Mouse (Mus musculus): ENCODE results near the gene Erh. TPM values are rescaled to one million over a fixed set of nuclear protein-coding genes. Genes with fewer than 3 reads are reported as not detected.
A peak's percentile ranks its signal among the peaks of the same experiment; 100 is the strongest.

Erh gene
- 216 and 218 TPM in 2 replicates for polyA plus RNA-seq (2015; fragmentation: Nextera tagmentation; extraction: Ambion mirVana)

DNA sequence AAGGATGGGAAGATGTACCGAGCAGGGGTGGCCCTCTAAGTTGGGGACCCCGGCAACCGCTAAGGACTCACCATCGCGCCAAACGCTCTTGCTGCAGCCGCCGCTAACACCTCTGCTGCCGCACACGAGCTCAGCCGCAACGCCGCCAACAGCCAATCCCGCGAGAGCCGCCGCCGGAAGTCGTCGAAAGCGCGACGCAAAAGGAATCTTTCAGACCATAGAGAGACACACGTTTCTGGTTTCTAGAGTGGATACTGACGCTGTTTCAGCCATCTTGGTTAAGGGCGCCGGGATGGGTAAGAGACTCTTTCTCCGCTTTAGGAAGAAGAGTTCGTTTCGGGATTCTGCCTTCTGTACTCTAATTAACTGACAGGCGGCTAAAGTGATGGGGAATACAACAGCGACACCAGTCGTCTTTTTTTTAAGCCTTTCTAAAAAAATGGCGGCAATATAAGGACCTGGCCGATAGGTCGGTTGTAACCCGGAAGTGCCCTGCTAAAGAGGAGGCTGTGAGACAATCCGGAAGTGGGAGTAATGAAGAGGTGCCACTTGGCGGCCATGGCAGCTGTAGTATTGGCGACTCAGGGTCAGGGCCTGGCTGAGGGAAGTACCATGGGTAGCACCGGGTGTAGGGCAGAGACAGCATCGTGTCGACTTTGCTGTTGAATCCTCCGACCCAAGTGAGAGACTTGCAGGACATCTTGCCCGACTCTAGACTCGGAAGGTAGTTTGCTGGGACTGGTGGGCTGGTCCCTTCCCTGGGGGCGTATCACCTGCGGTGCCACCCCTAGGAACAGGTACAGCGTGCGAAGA lies at the start of gene Erh, which contains the start of gene Slc39a9:
TSS of gene Erh (minus strand) at position 649 of the 813 bp plus-strand sequence.
TSS of gene Slc39a9 (plus strand) at position 191 of the 813 bp plus-strand sequence.
- ATAC-seq (ENCODE audit: insufficient read depth, low FRiP score), result peak; percentile 97
- peak within 1 kb of the TSS; percentile 99 for H3K4me3 ChIP-seq (replicated peaks; ENCODE audit: low read length)
- no peaks in the 10 kb centered on the region for H3K9me3 ChIP-seq (replicated peaks; ENCODE audit: control insufficient read depth, low read length)
- H3K36me3 ChIP-seq (ENCODE audit: control insufficient read depth, insufficient read depth, low read length), result peaks cover 6% of the 10 kb centered on the region; the same call in 1 of the 2 replicates
- H3K4me1 ChIP-seq (ENCODE audit: control insufficient read depth, insufficient read depth, low read length), result peaks cover 24% of the 10 kb centered on the region
- peak within 1 kb of the TSS; percentile 96 for H3K9ac ChIP-seq (ENCODE audit: low read length)
- H3K27me3 ChIP-seq (ENCODE audit: control insufficient read depth, insufficient read depth, low read length), result no peaks in the 10 kb centered on the region
- peak within 1 kb of the TSS; percentile 88 for H3K27ac ChIP-seq (ENCODE audit: low read length)
- under 1% methylated on average over 50 of the region's 50 CpGs for WGBS
- peak within 1 kb of the TSS; percentile 76 for H3K4me2 ChIP-seq (ENCODE audit: low read depth, low read length)

DNA sequence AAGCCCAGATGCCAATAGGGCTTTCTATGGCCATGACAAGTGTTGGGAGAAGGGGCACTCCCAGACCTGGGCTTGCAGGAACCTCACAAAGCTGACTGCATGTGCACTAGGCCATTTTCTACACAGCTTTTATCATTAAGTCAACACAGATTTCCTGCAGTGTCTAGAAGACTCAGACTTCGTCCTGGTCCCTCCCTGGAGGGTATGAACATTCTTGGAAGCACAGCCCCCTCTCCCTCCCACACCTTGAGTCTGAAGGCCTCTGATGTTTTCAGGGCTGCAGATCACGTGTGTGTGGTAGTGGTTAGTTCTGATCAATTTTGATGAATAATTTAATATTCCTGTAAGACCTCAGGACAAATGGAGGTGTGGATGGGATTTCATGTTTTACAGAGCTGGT lies 49.6 kb upstream of the Erh start:
- Histone ChIP-seq H3K9me3 (replicated peaks; ENCODE audit: control insufficient read depth, low read length) (no peaks in the 10 kb centered on the region), H3K9ac (ENCODE audit: low read length) (no peak overlapping the region), H3K4me3 (replicated peaks; ENCODE audit: low read length) (no peak overlapping the region), H3K27me3 (ENCODE audit: control insufficient read depth, insufficient read depth, low read length) (peaks cover 28% of the 10 kb centered on the region), H3K27ac (ENCODE audit: low read length) (0 out of 2 replicates have a peak overlapping the region, but pooled peaks have one; percentile 16), H3K4me1 (ENCODE audit: control insufficient read depth, insufficient read depth, low read length) (peaks cover 18% of the 10 kb centered on the region; the same call in 1 of the 2 replicates), H3K36me3 (ENCODE audit: control insufficient read depth, insufficient read depth, low read length) (no peaks in the 10 kb centered on the region), H3K4me2 (ENCODE audit: low read depth, low read length) (0 out of 2 replicates have a peak overlapping the region, but pooled peaks have one; percentile 72)
- 38% methylated on average over 2 of the region's 2 CpGs for WGBS
- ATAC-seq (ENCODE audit: insufficient read depth, low FRiP score), result peak; percentile 10; the same call in 1 of the 2 replicates

DNA sequence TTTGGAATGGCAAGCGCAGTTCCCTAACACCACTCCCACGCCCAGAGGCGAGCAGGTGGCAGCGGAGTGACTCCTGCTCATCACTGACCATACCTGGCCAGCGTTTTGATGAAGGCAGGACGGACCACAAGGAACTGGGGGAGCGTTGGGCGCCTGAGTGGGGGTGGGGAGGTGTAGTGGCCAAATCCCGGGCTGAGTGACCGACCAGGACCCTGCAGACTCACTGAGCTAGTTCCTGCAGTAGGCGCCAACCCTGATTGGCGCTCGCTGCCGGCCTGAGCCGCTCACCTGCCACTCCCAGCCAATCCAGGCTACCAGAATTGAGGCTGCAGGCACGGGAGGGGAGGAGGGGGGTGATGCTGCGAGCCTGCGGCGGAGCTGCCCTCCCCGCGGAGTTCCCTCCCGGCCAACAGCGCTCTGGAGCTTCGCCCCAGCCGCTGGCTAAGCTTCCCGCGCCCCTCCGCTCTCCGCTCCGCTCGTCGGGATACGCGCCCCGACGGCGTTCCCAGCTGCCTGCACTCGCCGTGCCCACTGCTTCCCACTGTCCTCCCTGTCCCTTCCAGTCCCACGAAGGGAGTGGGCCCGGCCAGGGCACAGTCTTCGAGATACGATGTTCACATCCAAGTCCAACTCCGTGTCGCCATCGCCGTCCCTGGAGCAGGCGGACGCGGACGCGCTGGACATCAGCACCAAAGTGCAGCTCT lies 48.3 kb upstream of the Erh start, which contains the start of gene Plekhd1:
TSS of gene Plekhd1 (plus strand) at position 323 of the 704 bp plus-strand sequence.
- 0 out of 2 replicates have a peak within 1 kb of the TSS, but pooled peaks have one; percentile 16 for H3K27ac ChIP-seq (ENCODE audit: low read length)
- H3K27me3 ChIP-seq (ENCODE audit: control insufficient read depth, insufficient read depth, low read length), result peaks cover 28% of the 10 kb centered on the region
- whole genome bisulfite sequencing, result under 1% methylated on average over 46 of the region's 52 CpGs
- peak within 1 kb of the TSS; percentile 52 for H3K4me3 ChIP-seq (replicated peaks; ENCODE audit: low read length)
- H3K9ac ChIP-seq (ENCODE audit: low read length), result peak within 1 kb of the TSS; percentile 70
- no peaks in the 10 kb centered on the region for H3K36me3 ChIP-seq (ENCODE audit: control insufficient read depth, insufficient read depth, low read length)
- peaks cover 18% of the 10 kb centered on the region; the same call in 1 of the 2 replicates for H3K4me1 ChIP-seq (ENCODE audit: control insufficient read depth, insufficient read depth, low read length)
- peak within 1 kb of the TSS; percentile 72 for H3K4me2 ChIP-seq (ENCODE audit: low read depth, low read length)
- ATAC-seq (ENCODE audit: insufficient read depth, low FRiP score), result peak; percentile 86
- H3K9me3 ChIP-seq (replicated peaks; ENCODE audit: control insufficient read depth, low read length), result no peaks in the 10 kb centered on the region

DNA sequence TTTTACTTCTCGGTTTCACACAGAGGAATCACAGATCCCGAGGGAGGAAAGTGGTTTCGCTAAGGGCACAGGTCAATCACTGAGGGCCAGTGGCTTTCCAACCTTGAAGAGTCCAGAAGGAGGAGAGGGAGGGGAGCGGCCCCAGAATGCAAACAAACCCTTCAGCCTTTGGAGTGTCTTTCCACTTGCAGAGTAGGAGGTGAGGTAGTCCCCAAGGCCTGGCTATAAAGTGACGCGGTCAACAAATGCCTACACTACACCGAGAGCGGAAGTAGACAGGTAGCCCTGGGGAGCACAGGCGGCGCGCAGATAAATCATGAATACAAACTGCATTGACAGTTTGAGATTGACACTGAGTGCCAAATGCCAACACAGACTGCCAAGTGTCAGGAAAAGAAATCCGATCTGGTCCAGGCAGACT lies 47.5 kb upstream of the Erh start:
- Histone ChIP-seq H3K4me3 (replicated peaks; ENCODE audit: low read length) (peak overlapping the region; percentile 52), H3K27ac (ENCODE audit: low read length) (no peak overlapping the region), H3K4me2 (ENCODE audit: low read depth, low read length) (peak overlapping the region; percentile 72), H3K27me3 (ENCODE audit: control insufficient read depth, insufficient read depth, low read length) (peaks cover 28% of the 10 kb centered on the region), H3K36me3 (ENCODE audit: control insufficient read depth, insufficient read depth, low read length) (no peaks in the 10 kb centered on the region), H3K9ac (ENCODE audit: low read length) (peak overlapping the region; percentile 70), H3K9me3 (replicated peaks; ENCODE audit: control insufficient read depth, low read length) (no peaks in the 10 kb centered on the region), H3K4me1 (ENCODE audit: control insufficient read depth, insufficient read depth, low read length) (peaks cover 21% of the 10 kb centered on the region; the same call in 1 of the 2 replicates)
- WGBS, result 20% methylated on average over 12 of the region's 12 CpGs
- ATAC-seq (ENCODE audit: insufficient read depth, low FRiP score), result no peak

DNA sequence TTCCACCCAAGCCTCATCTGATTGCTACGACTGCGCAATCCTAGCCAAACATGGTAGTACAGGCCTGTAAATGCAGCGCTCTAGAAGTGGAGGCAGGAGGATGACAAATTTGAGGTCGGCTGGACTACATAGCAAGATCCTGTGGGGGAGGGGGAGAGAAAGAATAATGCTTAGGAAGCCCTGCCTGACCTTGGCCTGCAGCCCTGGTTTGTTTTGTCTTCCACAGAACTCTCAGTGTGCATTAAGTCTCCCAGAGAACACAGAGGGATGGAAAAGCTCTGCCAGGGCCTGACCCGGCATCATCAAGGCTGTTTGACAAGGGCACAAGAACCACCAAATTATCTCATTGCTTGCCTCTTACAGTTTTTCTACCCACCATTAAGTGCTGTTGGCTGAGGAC lies 45.6 kb upstream of the Erh start:
- H3K27me3 ChIP-seq (ENCODE audit: control insufficient read depth, insufficient read depth, low read length), result peaks cover 28% of the 10 kb centered on the region
- H3K9ac ChIP-seq (ENCODE audit: low read length), result no peak overlapping the region
- H3K4me2 ChIP-seq (ENCODE audit: low read depth, low read length), result no peak overlapping the region
- no peaks in the 10 kb centered on the region for H3K9me3 ChIP-seq (replicated peaks; ENCODE audit: control insufficient read depth, low read length)
- no peak overlapping the region for H3K4me3 ChIP-seq (replicated peaks; ENCODE audit: low read length)
- ATAC-seq (ENCODE audit: insufficient read depth, low FRiP score), result no peak
- H3K4me1 ChIP-seq (ENCODE audit: control insufficient read depth, insufficient read depth, low read length), result peaks cover 21% of the 10 kb centered on the region; the same call in 1 of the 2 replicates
- no peaks in the 10 kb centered on the region for H3K36me3 ChIP-seq (ENCODE audit: control insufficient read depth, insufficient read depth, low read length)
- 44% methylated on average over 5 of the region's 5 CpGs for WGBS
- H3K27ac ChIP-seq (ENCODE audit: low read length), result no peak overlapping the region

DNA sequence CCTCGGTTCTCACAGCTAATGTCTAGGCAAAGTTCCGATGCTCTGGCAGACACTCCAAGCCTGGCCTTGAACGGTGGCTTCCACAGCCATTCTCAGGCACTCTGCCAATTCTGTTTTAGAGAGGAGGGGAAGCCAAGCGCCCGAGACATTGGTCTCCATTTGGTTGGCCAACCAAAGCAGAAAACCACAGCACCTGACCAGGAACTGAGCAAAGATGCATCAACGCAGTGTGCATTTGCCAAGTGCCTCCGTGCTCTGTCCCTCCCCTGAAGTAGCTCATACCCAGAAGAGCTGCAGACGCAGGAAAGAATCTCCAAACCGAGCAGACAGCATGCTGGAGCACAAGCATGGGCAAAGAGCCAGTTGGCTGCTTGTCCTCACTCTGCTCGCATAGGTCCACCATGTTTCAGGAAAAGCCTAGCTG lies 43.7 kb upstream of the Erh start:
- no peaks in the 10 kb centered on the region for H3K36me3 ChIP-seq (ENCODE audit: control insufficient read depth, insufficient read depth, low read length)
- H3K9ac ChIP-seq (ENCODE audit: low read length), result no peak overlapping the region
- peak overlapping the region; percentile 20; the same call in 1 of the 2 replicates for H3K4me2 ChIP-seq (ENCODE audit: low read depth, low read length)
- peaks cover 14% of the 10 kb centered on the region; the same call in 1 of the 2 replicates for H3K4me1 ChIP-seq (ENCODE audit: control insufficient read depth, insufficient read depth, low read length)
- 0 out of 2 replicates have a peak overlapping the region, but pooled peaks have one; percentile 14 for H3K27ac ChIP-seq (ENCODE audit: low read length)
- WGBS, result 47% methylated on average over 10 of the region's 10 CpGs
- H3K27me3 ChIP-seq (ENCODE audit: control insufficient read depth, insufficient read depth, low read length), result peaks cover 16% of the 10 kb centered on the region
- no peaks in the 10 kb centered on the region for H3K9me3 ChIP-seq (replicated peaks; ENCODE audit: control insufficient read depth, low read length)
- H3K4me3 ChIP-seq (replicated peaks; ENCODE audit: low read length), result no peak overlapping the region; the same call in 1 of the 2 replicates
- ATAC-seq (ENCODE audit: insufficient read depth, low FRiP score), result peak; percentile 31; the same call in 1 of the 2 replicates

DNA sequence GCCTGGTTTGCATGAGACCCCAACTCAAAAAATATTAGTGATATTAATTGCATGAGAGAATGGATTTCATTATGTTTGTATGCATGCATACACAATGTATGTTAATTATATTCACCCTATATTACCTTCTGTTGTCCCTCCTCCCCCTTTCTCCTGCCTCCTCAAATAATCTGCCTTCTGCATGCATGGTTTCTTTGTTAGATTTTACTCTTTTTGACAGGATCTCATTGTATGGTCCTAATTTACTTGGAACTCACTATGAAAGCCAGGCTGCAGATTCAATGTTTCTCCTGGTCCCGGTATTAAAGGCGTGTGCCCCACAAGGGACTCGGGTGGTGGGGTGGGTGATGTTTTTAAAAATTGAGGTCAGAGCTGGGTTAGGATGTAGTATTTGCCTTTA lies 40.2 kb upstream of the Erh start:
- H3K4me1 ChIP-seq (ENCODE audit: control insufficient read depth, insufficient read depth, low read length), result 0 out of 2 replicates have a peak, but pooled peaks cover 3% of the 10 kb centered on the region
- no peak for ATAC-seq (ENCODE audit: insufficient read depth, low FRiP score)
- H3K4me3 ChIP-seq (replicated peaks; ENCODE audit: low read length), result no peak overlapping the region
- WGBS, result 94% methylated on average over 3 of the region's 3 CpGs
- H3K4me2 ChIP-seq (ENCODE audit: low read depth, low read length), result no peak overlapping the region
- no peak overlapping the region for H3K27ac ChIP-seq (ENCODE audit: low read length)
- H3K27me3 ChIP-seq (ENCODE audit: control insufficient read depth, insufficient read depth, low read length), result no peaks in the 10 kb centered on the region
- no peaks in the 10 kb centered on the region for H3K9me3 ChIP-seq (replicated peaks; ENCODE audit: control insufficient read depth, low read length)
- H3K9ac ChIP-seq (ENCODE audit: low read length), result no peak overlapping the region
- H3K36me3 ChIP-seq (ENCODE audit: control insufficient read depth, insufficient read depth, low read length), result no peaks in the 10 kb centered on the region

DNA sequence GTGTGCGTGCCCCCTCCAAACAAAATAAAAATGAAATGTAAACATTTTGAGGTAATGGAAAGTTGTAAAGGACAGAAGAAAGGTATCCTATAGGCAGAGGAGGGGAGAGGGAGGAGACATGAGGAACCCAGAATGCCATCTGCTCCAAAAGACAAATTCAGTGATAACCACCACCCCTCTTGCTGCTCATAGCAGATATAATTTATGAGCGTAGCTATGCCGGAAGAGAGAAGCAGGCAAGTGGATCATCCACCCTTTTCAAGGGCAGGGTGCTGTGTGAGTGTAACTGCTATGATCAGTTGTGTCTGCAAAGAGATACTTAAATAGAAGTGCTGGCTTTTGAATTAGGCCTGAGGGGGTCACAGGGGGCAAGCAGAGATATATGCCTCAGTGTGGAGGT lies 39.4 kb upstream of the Erh start:
- no peak for ATAC-seq (ENCODE audit: insufficient read depth, low FRiP score)
- H3K4me1 ChIP-seq (ENCODE audit: control insufficient read depth, insufficient read depth, low read length), result 0 out of 2 replicates have a peak, but pooled peaks cover 3% of the 10 kb centered on the region
- H3K9me3 ChIP-seq (replicated peaks; ENCODE audit: control insufficient read depth, low read length), result no peaks in the 10 kb centered on the region
- H3K4me3 ChIP-seq (replicated peaks; ENCODE audit: low read length), result no peak overlapping the region
- no peaks in the 10 kb centered on the region for H3K36me3 ChIP-seq (ENCODE audit: control insufficient read depth, insufficient read depth, low read length)
- no peak overlapping the region for H3K9ac ChIP-seq (ENCODE audit: low read length)
- no peaks in the 10 kb centered on the region for H3K27me3 ChIP-seq (ENCODE audit: control insufficient read depth, insufficient read depth, low read length)
- H3K27ac ChIP-seq (ENCODE audit: low read length), result no peak overlapping the region
- WGBS, result 68% methylated on average over 3 of the region's 3 CpGs
- no peak overlapping the region for H3K4me2 ChIP-seq (ENCODE audit: low read depth, low read length)
